Mouse (Mus musculus): ENCODE measurements around the gene Coa5.

Coa5 gene

GRCm38 (mm10) chr1:37430297-37430840 is 466 bp upstream of the Coa5 start:
- peak; percentile 51 for DNase-seq (ENCODE audit: low read depth, low spot score)

GRCm38 (mm10) chr1:37428911-37429310 is 992 bp downstream of the Coa5 start:
- DNase-seq (ENCODE audit: low read depth, low spot score) = peak; percentile 27

- no peak for DNase-seq (ENCODE audit: low read depth, low spot score)
These were observed 2.6 kb downstream of the Coa5 start for GRCm38 (mm10) chr1:37427144-37427875.

GRCm38 (mm10) chr1:37419420-37419819 is 10.5 kb downstream of the Coa5 start:
- DNase-seq (ENCODE audit: low read depth, low spot score) = peak; percentile 58

- DNase-seq (ENCODE audit: low read depth, low spot score) = no peak
These were observed 14.5 kb downstream of the Coa5 start for GRCm38 (mm10) chr1:37415394-37415793.

GRCm38 (mm10) chr1:37409647-37410046 is 20.3 kb downstream of the Coa5 start:
- no peak for DNase-seq (ENCODE audit: low read depth, low spot score)

- no peak for DNase-seq (ENCODE audit: low read depth, low spot score)
These were observed 21.2 kb downstream of the Coa5 start for GRCm38 (mm10) chr1:37408678-37409077.

GRCm38 (mm10) chr1:37408059-37408458 is 21.8 kb downstream of the Coa5 start:
- no peak for DNase-seq (ENCODE audit: low read depth, low spot score)

GRCm38 (mm10) chr1:37407228-37407627 is 22.7 kb downstream of the Coa5 start:
- no peak for DNase-seq (ENCODE audit: low read depth, low spot score)

- peak; percentile 46 for DNase-seq (ENCODE audit: low read depth, low spot score)
These were observed 24.8 kb downstream of the Coa5 start for GRCm38 (mm10) chr1:37405137-37405536.

GRCm38 (mm10) chr1:37401687-37402086 is 28.2 kb downstream of the Coa5 start:
- peak; percentile 80 for DNase-seq (ENCODE audit: low read depth, low spot score)

- no peak for DNase-seq (ENCODE audit: low read depth, low spot score)
These were observed 30.2 kb downstream of the Coa5 start for GRCm38 (mm10) chr1:37399734-37400133.

GRCm38 (mm10) chr1:37398961-37399360 is 30.9 kb downstream of the Coa5 start:
- DNase-seq (ENCODE audit: low read depth, low spot score) = no peak

- DNase-seq (ENCODE audit: low read depth, low spot score) = no peak
These were observed 33.4 kb downstream of the Coa5 start for GRCm38 (mm10) chr1:37396481-37396880.

GRCm38 (mm10) chr1:37393174-37393573 is 36.7 kb downstream of the Coa5 start:
- no peak for DNase-seq (ENCODE audit: low read depth, low spot score)

GRCm38 (mm10) chr1:37386448-37386971 is 43.4 kb downstream of the Coa5 start:
- DNase-seq (ENCODE audit: low read depth, low spot score) = no peak

GRCm38 (mm10) chr1:37384304-37384703 is 45.6 kb downstream of the Coa5 start:
- no peak for DNase-seq (ENCODE audit: low read depth, low spot score)

GRCm38 (mm10) chr1:37380913-37381312 is 49.0 kb downstream of the Coa5 start:
- no peak for DNase-seq (ENCODE audit: low read depth, low spot score)

GRCm38 (mm10) chr1:37379536-37379935 is 50.4 kb downstream of the Coa5 start:
- no peak for DNase-seq (ENCODE audit: low read depth, low spot score)

- no peak for DNase-seq (ENCODE audit: low read depth, low spot score)
These were observed 51.8 kb downstream of the Coa5 start for GRCm38 (mm10) chr1:37378095-37378494.

GRCm38 (mm10) chr1:37376751-37377150 is 53.2 kb downstream of the Coa5 start:
- no peak for DNase-seq (ENCODE audit: low read depth, low spot score)

GRCm38 (mm10) chr1:37376177-37376576 is 53.7 kb downstream of the Coa5 start:
- DNase-seq (ENCODE audit: low read depth, low spot score) = no peak

- no peak for DNase-seq (ENCODE audit: low read depth, low spot score)
These were observed 61.0 kb downstream of the Coa5 start for GRCm38 (mm10) chr1:37368768-37369385.
